Comparison of ENCODE assay signal across 17 mouse cellular contexts in genomic region chrX:52348773-52349172, GRCm38 (mm10).
DNase-seq lines count a peak whose midpoint lies in the region; ATAC-seq and TF ChIP-seq lines count a peak whose summit lies in the region.
"Had no signal": no experiment of that assay in that cellular context is flagged by ENCODE, and none has a peak within 500 bp of the region (broad histone marks: within the 10 kb centered on the region; RNA-seq: fewer than 3 reads in every experiment).

No protein-coding gene starts in this region.

- in situ Hi-C loops in ES-E14 (cut with MboI; ENCODE audit: low sequenced_read_pairs in 2 of 2, unreplicated experiment in 2 of 2): no loop called here

- no peaks in the 10 kb centered on the region for H3K36me3 ChIP-seq in hindbrain, embryonic 10.5 days
- no peaks in the 10 kb centered on the region for H3K36me3 ChIP-seq in hindbrain, embryonic 16.5 days (ENCODE audit: control insufficient read depth, insufficient read depth, low read length)
- no peaks in the 10 kb centered on the region for H3K36me3 ChIP-seq in ES-E14 (ENCODE audit: control insufficient read depth, insufficient read depth, low read length, poor library complexity, severe bottlenecking)
- no peaks in the 10 kb centered on the region for H3K36me3 ChIP-seq in forebrain, embryonic 14.5 days (ENCODE audit: control insufficient read depth, insufficient read depth, low read length)
- H3K36me3 ChIP-seq: embryonic facial prominence, embryonic 15.5 days; heart, embryonic 10.5 days; hindbrain, embryonic 13.5 days; stomach, embryonic 15.5 days had no signal

- no peak for ATAC-seq in hindbrain, embryonic 16.5 days
- ATAC-seq in forebrain, embryonic 14.5 days: peak; percentile 72
- ATAC-seq: intestine, postnatal 0 days had no signal

- no peak overlapping the region for H3K9ac ChIP-seq in hindbrain, embryonic 16.5 days (ENCODE audit: low read depth, low read length)
- no peak overlapping the region; the same call in 1 of the 2 replicates for H3K9ac ChIP-seq in ES-E14 (ENCODE audit: insufficient read depth, low read depth, low read length, poor library complexity, severe bottlenecking)
- H3K9ac ChIP-seq in forebrain, embryonic 14.5 days (ENCODE audit: low read length): no peak overlapping the region
- H3K9ac ChIP-seq: embryonic facial prominence, embryonic 15.5 days; hindbrain, embryonic 13.5 days; stomach, embryonic 15.5 days had no signal

- no peak overlapping the region for H3K27ac ChIP-seq in hindbrain, embryonic 10.5 days
- no peak overlapping the region for H3K27ac ChIP-seq in hindbrain, embryonic 16.5 days (ENCODE audit: low read depth, low read length)
- peak overlapping the region; percentile 76; the same call in 1 of the 2 replicates for H3K27ac ChIP-seq in ES-E14 (ENCODE audit: insufficient read depth, low read depth, low read length, poor library complexity, severe bottlenecking)
- H3K27ac ChIP-seq in forebrain, embryonic 14.5 days (ENCODE audit: low read depth, low read length): no peak overlapping the region
- H3K27ac ChIP-seq: embryonic facial prominence, embryonic 15.5 days; heart, embryonic 10.5 days; hindbrain, embryonic 13.5 days; stomach, embryonic 15.5 days had no signal

- WGBS in hindbrain, embryonic 10.5 days: 35% methylated on average over 6 of the region's 6 CpGs
- 16% methylated on average over 6 of the region's 6 CpGs for WGBS in hindbrain, embryonic 16.5 days
- WGBS in forebrain, embryonic 14.5 days: 16% methylated on average over 6 of the region's 6 CpGs

- H3K9me3 ChIP-seq in hindbrain, embryonic 10.5 days: no peaks in the 10 kb centered on the region
- no peaks in the 10 kb centered on the region for H3K9me3 ChIP-seq in hindbrain, embryonic 16.5 days (ENCODE audit: control insufficient read depth, low read length)
- H3K9me3 ChIP-seq in ES-E14 (ENCODE audit: control insufficient read depth, insufficient read depth, low read depth, low read length): no peaks in the 10 kb centered on the region
- H3K9me3 ChIP-seq in forebrain, embryonic 14.5 days (replicated peaks; ENCODE audit: control insufficient read depth, low read length): no peaks in the 10 kb centered on the region
- H3K9me3 ChIP-seq: embryonic facial prominence, embryonic 15.5 days; heart, embryonic 10.5 days; hindbrain, embryonic 13.5 days; stomach, embryonic 15.5 days had no signal

- no peak overlapping the region for H3K4me2 ChIP-seq in hindbrain, embryonic 16.5 days (ENCODE audit: low read length)
- H3K4me2 ChIP-seq in forebrain, embryonic 14.5 days (ENCODE audit: low read length): no peak overlapping the region
- H3K4me2 ChIP-seq: embryonic facial prominence, embryonic 15.5 days; hindbrain, embryonic 13.5 days; stomach, embryonic 15.5 days had no signal

- peak; percentile 26 for DNase-seq in hindbrain, embryonic 10.5 days (ENCODE audit: low spot score)
- peak; percentile 71 for DNase-seq in ES-E14 (ENCODE audit: low read depth, low spot score)
- DNase-seq in embryo, embryonic 10.5 days (ENCODE audit: low spot score): peak; percentile 47
- DNase-seq in forebrain, embryonic 14.5 days (ENCODE audit: low spot score): peak; percentile 67
- DNase-seq in thymus, postnatal 10 days (ENCODE audit: low spot score in 2 of 2): no peak
- no peak for DNase-seq in cerebellum, adult 9-11 months
- DNase-seq in kidney, adult 11 months: no peak
- DNase-seq: adrenal gland, postnatal 14 days; cerebellum, postnatal 14 days; gastrocnemius, postnatal 14 days; kidney, postnatal 14 days had no signal

- H3K27me3 ChIP-seq in hindbrain, embryonic 10.5 days (ENCODE audit: insufficient read depth, poor library complexity, severe bottlenecking): peaks cover 4% of the 10 kb centered on the region; the same call in 1 of the 2 replicates
- H3K27me3 ChIP-seq in hindbrain, embryonic 16.5 days (replicated peaks; ENCODE audit: control insufficient read depth, insufficient read depth, low read length): no peaks in the 10 kb centered on the region
- H3K27me3 ChIP-seq in forebrain, embryonic 14.5 days (replicated peaks; ENCODE audit: control insufficient read depth, insufficient read depth, low read length): no peaks in the 10 kb centered on the region
- H3K27me3 ChIP-seq: hindbrain, embryonic 13.5 days; stomach, embryonic 15.5 days had no signal

- no peak overlapping the region for H3K4me3 ChIP-seq in hindbrain, embryonic 10.5 days
- H3K4me3 ChIP-seq in hindbrain, embryonic 16.5 days (ENCODE audit: low read length): no peak overlapping the region
- no peak overlapping the region for H3K4me3 ChIP-seq in ES-E14 (ENCODE audit: insufficient read depth in 1 of 2, low read depth in 1 of 2, low read length in 2 of 2, poor library complexity in 1 of 2, severe bottlenecking in 1 of 2)
- H3K4me3 ChIP-seq in forebrain, embryonic 14.5 days (ENCODE audit: low read depth, low read length): no peak overlapping the region
- H3K4me3 ChIP-seq: embryonic facial prominence, embryonic 15.5 days; heart, embryonic 10.5 days; hindbrain, embryonic 13.5 days; stomach, embryonic 15.5 days had no signal

- H3K4me1 ChIP-seq in hindbrain, embryonic 10.5 days (replicated peaks): 0 out of 2 replicates have a peak, but pooled peaks cover 5% of the 10 kb centered on the region
- no peaks in the 10 kb centered on the region for H3K4me1 ChIP-seq in hindbrain, embryonic 16.5 days (ENCODE audit: control insufficient read depth, insufficient read depth, low read depth, low read length)
- H3K4me1 ChIP-seq in ES-E14 (ENCODE audit: control insufficient read depth in 2 of 2, insufficient read depth in 2 of 2, low read length in 2 of 2, poor library complexity in 1 of 2): peaks cover 3 to 7% of the 10 kb centered on the region in 2 experiments; a peak in 2 of 4 replicates
- no peaks in the 10 kb centered on the region for H3K4me1 ChIP-seq in forebrain, embryonic 14.5 days (ENCODE audit: control insufficient read depth, insufficient read depth, low read length)
- H3K4me1 ChIP-seq: embryonic facial prominence, embryonic 15.5 days; hindbrain, embryonic 13.5 days; stomach, embryonic 15.5 days had no signal

TF ChIP-seq in ES-E14, 5 proteins besides CTCF, POLR2A, EP300 and RAD21:
- TF ChIP-seq CHD2 (IDR thresholded peaks at IDR 0.05; ENCODE audit: low read depth, low read length) (no peak), HCFC1 (IDR thresholded peaks at IDR 0.05; ENCODE audit: borderline replicate concordance, insufficient read depth, low read length) (no peak), MAFK (IDR thresholded peaks at IDR 0.05; ENCODE audit: insufficient read depth, low read depth, low read length) (no peak), ZC3H11A (IDR thresholded peaks at IDR 0.05; ENCODE audit: borderline replicate concordance, low read depth, low read length) (no peak), ZNF384 (IDR thresholded peaks at IDR 0.05; ENCODE audit: low read depth, low read length) (no peak)
TF ChIP-seq in ES-E14: peak in this region for 0.

Comparison
In these comparisons a context has a peak if more than half of its experiments do, and no peak if none do; other contexts are left out.
1. DNase-seq: peak in hindbrain, embryonic 10.5 days (single experiment), ES-E14 (single experiment), embryo, embryonic 10.5 days (single experiment) and forebrain, embryonic 14.5 days (single experiment); none in thymus, postnatal 10 days (0 of 2), cerebellum, adult 9-11 months (single experiment) and kidney, adult 11 months (single experiment).